Mouse (Mus musculus) heart, embryonic 11.5 days (tissue): ENCODE data around the gene Olfr557. TPM values are rescaled to one million over a fixed set of nuclear protein-coding genes. Genes with fewer than 3 reads are reported as not detected.

Experiments
- ATAC-seq: fragments of 200-750 bp; cut with Nextera tagmentation; replicated peaks from 2 replicates; pipeline ENCODE4 v1.8.0; 2017; ENCODE audit warnings: moderate library complexity; ENCODE audit not compliant: insufficient number of reproducible peaks, low FRiP score, low TSS enrichment
- H3K27ac ChIP-seq: fragments of 300-500 bp; sonication (generic); 2 replicates; pipeline ENCODE4 v1.5.1; 2014; ENCODE audit warnings: mild to moderate bottlenecking, low read depth, low read length
- H3K27me3 ChIP-seq: fragments of 300-500 bp; sonication (generic); 2 replicates; pipeline ENCODE4 v1.6.1; 2014; ENCODE audit warnings: mild to moderate bottlenecking, low read length, mixed read lengths; ENCODE audit not compliant: control insufficient read depth, insufficient read depth
- H3K36me3 ChIP-seq: fragments of 300-500 bp; sonication (generic); 2 replicates; pipeline ENCODE4 v1.6.1; 2014; ENCODE audit warnings: mild to moderate bottlenecking, low read length, moderate library complexity, mixed read lengths; ENCODE audit not compliant: control insufficient read depth, insufficient read depth
- H3K4me1 ChIP-seq: fragments of 300-500 bp; sonication (generic); 2 replicates; pipeline ENCODE4 v1.6.1; 2014; ENCODE audit warnings: low read length; ENCODE audit not compliant: control insufficient read depth, insufficient read depth
- H3K4me2 ChIP-seq: fragments of 300-500 bp; sonication (generic); 2 replicates; pipeline ENCODE4 v1.6.1; 2014; ENCODE audit warnings: mild to moderate bottlenecking, moderate library complexity
- H3K4me3 ChIP-seq: fragments of 300-500 bp; sonication (generic); 2 replicates; pipeline ENCODE4 v1.5.1; 2014; ENCODE audit warnings: low read depth, low read length
- H3K9ac ChIP-seq: fragments of 300-500 bp; sonication (generic); 2 replicates; pipeline ENCODE4 v1.6.1; 2014; ENCODE audit warnings: mild to moderate bottlenecking, low read depth, low read length, moderate library complexity
- H3K9me3 ChIP-seq: fragments of 300-500 bp; sonication (generic); replicated peaks from 2 replicates; pipeline ENCODE4 v1.6.1; 2016; ENCODE audit warnings: low read length; ENCODE audit not compliant: control insufficient read depth
- WGBS: fragments of 180-500 bp; shearing (Covaris S2); extraction: QIAGEN DNeasy Blood & Tissue Kit; methylation state at CpG from one replicate; pipeline ENCODE4 v1.1.7; 2014; ENCODE audit not compliant: insufficient replicate concordance; 5-methylcytosine and 5-hydroxymethylcytosine counted together
- polyA plus RNA-seq: library from polyadenylated mRNA; unstranded; fragments of >200 nt; fragmentation: Nextera tagmentation; extraction: Ambion mirVana; gene quantifications from 2 replicates; pipeline ENCODE4 v1.2.1, GENCODE M21; 2014

The Olfr557 gene
- not detected in 2 replicates for polyA plus RNA-seq

DNA sequence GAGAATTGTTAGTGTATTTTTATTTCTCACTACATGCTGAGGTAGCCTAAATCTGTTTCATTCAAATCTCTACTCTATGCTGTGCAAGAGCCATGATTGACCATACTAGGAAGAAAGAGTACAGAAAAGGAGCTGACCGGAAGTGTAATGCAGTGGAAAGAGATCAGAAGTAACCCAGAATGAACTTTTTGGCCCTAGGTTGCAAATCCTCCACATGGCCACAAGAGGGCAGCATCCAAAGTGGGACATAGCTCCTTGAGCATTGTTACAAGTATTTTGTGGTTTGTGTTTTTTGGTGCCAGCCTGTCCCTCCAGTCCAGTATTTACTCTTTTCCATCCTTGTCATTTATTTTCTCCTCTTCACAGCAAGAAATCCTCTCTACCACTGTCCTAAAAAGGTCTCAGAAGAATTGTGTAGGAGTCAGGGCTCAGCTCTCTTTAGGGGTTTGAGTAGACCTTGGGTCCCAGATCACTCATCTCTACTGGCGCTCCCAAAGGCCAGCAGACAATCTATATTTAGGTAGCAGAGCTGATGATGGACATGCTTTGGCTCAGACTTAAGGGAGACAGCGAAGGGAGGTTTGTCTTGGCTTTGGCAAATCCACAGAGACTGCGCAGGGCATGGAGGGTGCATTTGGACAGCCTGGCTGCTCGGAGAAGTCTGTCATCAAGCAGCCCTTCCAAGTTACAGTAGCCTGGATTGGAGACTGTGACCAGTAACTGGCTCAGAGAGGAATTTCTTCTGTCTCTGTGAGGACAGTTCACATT is at the start of gene Olfr557:
Gene Olfr557 (plus strand): TSS at position 553 of the 768 bp plus-strand sequence.
- Histone ChIP-seq H3K27me3 (no peaks in the 10 kb centered on the region), H3K27ac (no peak within 1 kb of the TSS), H3K9me3 (no peaks in the 10 kb centered on the region), H3K9ac (no peak within 1 kb of the TSS), H3K4me2 (no peak within 1 kb of the TSS), H3K4me1 (no peaks in the 10 kb centered on the region), H3K36me3 (no peaks in the 10 kb centered on the region), H3K4me3 (no peak within 1 kb of the TSS)
- WGBS = 66% methylated on average over 5 of the region's 5 CpGs
- no peak for ATAC-seq

GRCm38 (mm10) chr7:102658523-102658922 is 37.2 kb upstream of the Olfr557 start, which contains the start of gene Olfr555:
TSS of gene Olfr555 (plus strand) at chr7:102658823.
- no peak within 1 kb of the TSS for H3K9ac ChIP-seq
- H3K9me3 ChIP-seq = no peaks in the 10 kb centered on the region
- WGBS = 68% methylated on average over 1 of the region's 1 CpGs
- H3K27me3 ChIP-seq = no peaks in the 10 kb centered on the region
- H3K4me1 ChIP-seq = no peaks in the 10 kb centered on the region
- no peak within 1 kb of the TSS for H3K27ac ChIP-seq
- no peak within 1 kb of the TSS for H3K4me2 ChIP-seq
- no peak within 1 kb of the TSS for H3K4me3 ChIP-seq
- ATAC-seq = no peak
- no peaks in the 10 kb centered on the region for H3K36me3 ChIP-seq

DNA sequence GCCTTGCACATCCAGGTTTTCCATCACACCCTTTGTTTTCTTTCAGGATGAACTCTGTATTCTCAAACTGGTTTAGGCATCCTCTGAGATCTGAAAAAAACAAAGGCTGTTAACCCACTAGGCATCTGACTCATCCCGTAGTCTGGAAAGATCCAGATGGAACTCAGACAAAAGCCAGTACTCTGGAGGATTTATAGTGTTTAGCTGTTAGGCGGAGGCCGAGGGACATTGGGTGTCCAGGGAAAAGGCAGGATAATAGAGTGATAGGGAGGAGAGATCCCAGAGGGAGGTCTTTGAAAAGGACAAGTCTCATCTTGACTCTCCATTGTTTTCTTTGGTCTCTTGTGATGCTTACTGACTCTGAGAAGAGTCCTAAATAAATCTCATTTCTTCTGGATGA is 31.1 kb upstream of the Olfr557 start, which contains the start of gene Olfr556:
Gene Olfr556 (plus strand): TSS at position 301 of the 400 bp plus-strand sequence.
- Histone ChIP-seq H3K4me3 (no peak within 1 kb of the TSS), H3K27ac (no peak within 1 kb of the TSS), H3K4me1 (no peaks in the 10 kb centered on the region), H3K9me3 (no peaks in the 10 kb centered on the region), H3K9ac (no peak within 1 kb of the TSS), H3K36me3 (no peaks in the 10 kb centered on the region), H3K4me2 (no peak within 1 kb of the TSS), H3K27me3 (no peaks in the 10 kb centered on the region)
- no peak for ATAC-seq
- 57% methylated on average over 3 of the region's 3 CpGs for WGBS

GRCm38 (mm10) chr7:102665378-102665777 is 30.3 kb upstream of the Olfr557 start:
- Histone ChIP-seq H3K27me3 (no peaks in the 10 kb centered on the region), H3K36me3 (no peaks in the 10 kb centered on the region), H3K9ac (no peak overlapping the region), H3K9me3 (no peaks in the 10 kb centered on the region), H3K27ac (no peak overlapping the region), H3K4me3 (no peak overlapping the region), H3K4me1 (no peaks in the 10 kb centered on the region), H3K4me2 (no peak overlapping the region)
- 39% methylated on average over 2 of the region's 2 CpGs for WGBS
- no peak for ATAC-seq

GRCm38 (mm10) chr7:102676225-102676624 is 19.5 kb upstream of the Olfr557 start:
- H3K9ac ChIP-seq = no peak overlapping the region
- no peak for ATAC-seq
- H3K27ac ChIP-seq = no peak overlapping the region
- H3K36me3 ChIP-seq = no peaks in the 10 kb centered on the region
- no peaks in the 10 kb centered on the region for H3K9me3 ChIP-seq
- H3K4me2 ChIP-seq = no peak overlapping the region
- 68% methylated on average over 2 of the region's 2 CpGs for WGBS
- H3K4me1 ChIP-seq = peaks cover 4% of the 10 kb centered on the region; the same call in 1 of the 2 replicates
- no peak overlapping the region for H3K4me3 ChIP-seq
- H3K27me3 ChIP-seq = no peaks in the 10 kb centered on the region

DNA sequence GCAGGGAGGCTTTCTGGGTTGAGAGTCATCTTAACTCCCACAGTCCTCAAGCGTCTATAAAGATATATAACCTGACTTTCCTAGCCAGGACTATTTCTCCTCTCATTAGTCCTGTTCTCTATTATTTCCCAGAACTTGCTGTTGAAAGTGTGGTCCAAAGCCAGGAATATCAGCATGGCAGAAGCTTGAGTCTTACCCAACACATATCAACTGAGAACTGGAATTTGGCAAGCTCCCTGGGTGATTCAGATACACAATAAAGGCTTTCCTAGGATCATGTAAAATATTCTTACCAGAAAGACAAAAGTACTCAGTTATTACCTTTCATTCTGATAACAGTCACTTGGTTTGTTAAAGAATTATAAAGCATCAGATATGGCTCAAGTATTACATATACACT is 13.8 kb upstream of the Olfr557 start:
- H3K27me3 ChIP-seq = no peaks in the 10 kb centered on the region
- no peak overlapping the region for H3K9ac ChIP-seq
- H3K27ac ChIP-seq = no peak overlapping the region
- H3K4me2 ChIP-seq = no peak overlapping the region
- H3K4me1 ChIP-seq = peaks cover 4% of the 10 kb centered on the region; the same call in 1 of the 2 replicates
- H3K36me3 ChIP-seq = no peaks in the 10 kb centered on the region
- ATAC-seq = no peak
- WGBS = 76% methylated on average over 1 of the region's 1 CpGs
- no peaks in the 10 kb centered on the region for H3K9me3 ChIP-seq
- no peak overlapping the region for H3K4me3 ChIP-seq

DNA sequence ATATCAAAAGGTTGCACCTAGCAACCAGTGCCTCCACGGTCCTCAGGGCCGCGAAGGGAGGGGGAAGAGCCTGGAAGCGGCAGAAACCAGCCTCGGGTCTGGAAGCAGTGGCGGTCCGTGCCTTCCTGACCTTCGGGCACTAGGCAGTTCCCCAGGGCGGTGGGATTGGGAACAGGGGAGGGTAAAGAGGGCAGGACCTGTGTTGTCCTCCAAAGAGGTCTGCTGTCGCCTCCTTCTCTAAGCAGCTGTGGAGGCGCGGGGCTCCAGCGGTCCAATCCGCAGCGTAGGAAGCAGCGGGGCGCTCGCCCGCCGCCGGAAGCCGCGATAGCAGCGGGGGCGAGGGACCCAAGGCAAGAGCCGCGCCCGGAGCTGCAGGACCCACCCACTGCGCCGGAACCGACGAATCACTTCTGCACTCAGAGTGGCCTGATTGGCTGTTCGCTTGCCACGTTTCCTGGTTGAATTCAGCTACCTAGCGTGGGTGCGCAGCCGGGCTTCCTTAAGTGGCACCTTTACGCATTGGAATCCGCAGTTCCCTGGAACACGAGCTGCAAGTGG is 8.7 kb upstream of the Olfr557 start, which contains the start of gene Trim68:
Gene Trim68 (minus strand): TSS at position 384 of the 558 bp plus-strand sequence.
- Histone ChIP-seq H3K27me3 (no peaks in the 10 kb centered on the region), H3K4me1 (no peaks in the 10 kb centered on the region), H3K4me3 (peak within 1 kb of the TSS; percentile 71), H3K27ac (peak within 1 kb of the TSS; percentile 88), H3K9me3 (no peaks in the 10 kb centered on the region), H3K4me2 (peak within 1 kb of the TSS; percentile 68), H3K9ac (peak within 1 kb of the TSS; percentile 87), H3K36me3 (no peaks in the 10 kb centered on the region)
- peak; percentile 98 for ATAC-seq
- under 1% methylated on average over 38 of the region's 40 CpGs for WGBS

DNA sequence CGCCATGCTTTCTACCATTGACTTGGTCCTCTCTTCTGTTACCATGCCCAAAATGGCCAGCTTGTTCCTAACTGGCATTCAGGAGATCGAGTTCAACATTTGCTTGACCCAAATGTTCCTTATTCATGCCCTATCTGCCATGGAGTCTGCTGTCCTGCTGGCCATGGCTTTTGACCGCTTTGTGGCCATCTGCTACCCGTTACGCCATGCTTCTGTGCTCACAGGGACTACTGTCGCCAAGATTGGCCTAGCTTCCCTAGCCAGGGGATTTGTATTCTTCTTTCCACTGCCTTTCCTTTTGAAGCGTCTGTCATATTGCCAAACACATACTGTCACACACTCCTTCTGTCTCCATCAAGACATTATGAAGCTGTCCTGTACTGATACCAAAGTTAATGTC is 2.8 kb downstream of the Olfr557 start:
- H3K27me3 ChIP-seq = no peaks in the 10 kb centered on the region
- no peaks in the 10 kb centered on the region for H3K9me3 ChIP-seq
- H3K27ac ChIP-seq = no peak overlapping the region
- H3K4me1 ChIP-seq = no peaks in the 10 kb centered on the region
- H3K4me2 ChIP-seq = no peak overlapping the region
- H3K36me3 ChIP-seq = no peaks in the 10 kb centered on the region
- no peak overlapping the region for H3K4me3 ChIP-seq
- no peak for ATAC-seq
- 83% methylated on average over 7 of the region's 7 CpGs for WGBS
- H3K9ac ChIP-seq = no peak overlapping the region
